Mouse (Mus musculus) liver, adult (tissue): ENCODE data around the gene Gba2.

Experiments
- GATA4 ChIP-seq: IDR thresholded peaks from 2 replicates; pipeline ENCODE4 v1.6.1; 2014; ENCODE audit warnings: mild to moderate bottlenecking, low read length; ENCODE audit not compliant: insufficient replicate concordance

Gba2 gene

DNA sequence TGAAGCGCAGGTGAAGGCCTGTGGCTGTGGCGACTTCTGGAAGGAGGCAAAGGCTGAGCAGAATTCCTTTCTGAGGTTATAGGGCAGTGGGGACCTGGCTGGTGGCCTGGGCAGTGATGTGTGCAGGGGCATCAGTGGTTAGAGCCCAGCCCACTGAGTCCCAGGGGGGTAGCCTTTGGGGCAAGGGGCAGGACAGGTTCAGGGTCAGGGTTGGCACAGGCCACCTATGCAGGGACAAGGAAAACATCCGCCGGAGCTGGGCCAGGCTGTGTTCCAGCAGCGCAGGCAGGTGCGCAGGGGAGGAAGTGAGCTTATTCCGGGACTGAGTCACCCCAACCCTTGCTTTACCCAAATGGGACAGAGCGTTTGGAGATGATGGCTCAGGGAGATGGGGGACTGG, 7.7 kb upstream of the Gba2 start:
- TF ChIP-seq GATA4 = no peak

GRCm38 (mm10) chr4:43585682-43586081, 7.0 kb upstream of the Gba2 start:
- no peak for TF ChIP-seq GATA4

DNA sequence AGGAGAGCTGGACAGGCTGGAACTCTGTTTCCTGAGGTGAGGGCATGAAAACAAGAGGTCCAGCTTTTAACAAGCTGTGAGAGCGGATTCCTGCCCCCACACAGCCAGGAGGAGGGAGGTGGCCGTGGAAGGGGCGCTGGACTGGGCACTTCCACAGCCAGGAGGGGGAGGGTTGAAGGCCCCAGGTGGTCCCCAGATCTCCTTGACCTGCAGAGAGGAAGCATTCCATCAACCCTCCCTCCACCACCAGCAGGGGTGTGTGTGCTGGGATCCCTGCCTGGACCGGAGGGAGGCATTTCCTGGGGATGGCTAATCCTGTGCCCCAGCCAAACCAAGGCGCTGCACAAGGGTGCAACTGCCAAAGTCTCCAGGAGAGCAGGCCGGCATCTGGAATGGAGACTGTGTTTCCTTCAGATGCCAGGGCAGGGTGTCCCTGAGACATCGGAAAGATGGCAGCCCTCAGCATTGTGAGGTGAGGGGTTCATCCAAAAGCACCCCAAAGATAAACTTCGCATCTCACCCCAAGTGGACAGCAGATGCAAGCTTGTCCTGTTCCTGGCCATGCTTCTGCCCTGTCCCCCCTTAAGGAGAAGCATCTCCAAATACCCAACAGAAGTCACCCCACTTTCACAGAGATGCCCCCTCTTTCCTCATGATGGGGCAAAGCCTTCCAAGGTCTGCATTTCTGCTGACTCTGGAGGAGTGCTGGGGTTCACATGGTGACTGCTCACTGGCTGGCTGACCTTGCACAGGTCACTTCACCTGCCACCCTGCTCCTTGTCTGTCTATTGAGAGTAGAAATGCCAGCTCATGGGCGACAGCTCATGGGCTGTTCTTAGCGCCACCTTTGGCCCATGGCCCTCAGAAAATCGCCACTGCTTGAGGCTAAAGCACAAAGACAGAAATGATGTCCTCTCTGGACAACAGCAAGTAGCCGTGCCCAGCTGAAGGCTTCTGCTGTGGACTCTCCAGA, 6.1 kb upstream of the Gba2 start, which contains the start of gene Msmp:
Gene Msmp, minus strand, starts transcription at position 51 of the 973 bp plus-strand sequence.
- TF ChIP-seq GATA4 = no peak

DNA sequence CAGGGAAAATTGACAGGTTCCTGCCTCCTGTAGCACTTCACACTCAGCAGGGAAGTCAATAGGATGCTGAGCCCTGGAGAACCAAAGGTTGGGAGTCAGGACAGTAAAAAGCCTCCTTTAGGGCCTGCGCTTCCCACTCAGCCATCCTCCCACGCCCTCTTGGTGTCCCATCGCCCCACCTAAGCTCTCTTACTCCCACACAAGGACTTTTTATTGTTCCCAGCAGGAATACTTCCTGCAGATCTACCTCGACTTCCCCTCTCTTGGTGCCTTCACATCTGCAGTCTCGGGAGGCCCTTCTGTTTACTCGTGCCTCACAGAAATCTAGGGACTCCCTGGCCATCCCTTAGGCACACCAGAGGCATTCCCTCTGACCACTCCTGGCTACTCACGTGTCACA, 4.7 kb upstream of the Gba2 start:
- no peak for TF ChIP-seq GATA4

GRCm38 (mm10) chr4:43582241-43582640, 3.6 kb upstream of the Gba2 start:
- no peak for TF ChIP-seq GATA4

GRCm38 (mm10) chr4:43581381-43581780, 2.7 kb upstream of the Gba2 start:
- no peak for TF ChIP-seq GATA4

GRCm38 (mm10) chr4:43580721-43581120, 2.0 kb upstream of the Gba2 start:
- TF ChIP-seq GATA4 = no peak

DNA sequence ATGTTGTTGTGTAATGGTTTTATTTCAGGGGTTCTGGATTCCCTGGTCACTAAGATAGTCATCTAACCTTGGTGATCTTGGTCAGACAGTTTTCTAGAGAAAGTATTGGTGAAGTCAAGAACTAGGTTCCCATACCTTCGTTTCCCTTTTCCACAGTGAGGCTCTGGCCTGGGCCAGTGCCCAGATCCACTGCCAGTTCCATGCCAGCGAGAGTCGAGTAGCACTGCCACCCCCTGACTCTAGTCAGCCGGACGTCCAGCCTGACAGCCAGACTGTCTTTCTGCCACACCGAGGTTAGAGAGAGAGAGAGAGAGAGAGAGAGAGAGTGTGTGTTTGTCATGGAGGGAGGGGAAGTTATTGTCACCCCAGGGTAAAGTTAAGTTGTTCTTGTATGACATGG, 1.1 kb upstream of the Gba2 start:
- no peak for TF ChIP-seq GATA4

DNA sequence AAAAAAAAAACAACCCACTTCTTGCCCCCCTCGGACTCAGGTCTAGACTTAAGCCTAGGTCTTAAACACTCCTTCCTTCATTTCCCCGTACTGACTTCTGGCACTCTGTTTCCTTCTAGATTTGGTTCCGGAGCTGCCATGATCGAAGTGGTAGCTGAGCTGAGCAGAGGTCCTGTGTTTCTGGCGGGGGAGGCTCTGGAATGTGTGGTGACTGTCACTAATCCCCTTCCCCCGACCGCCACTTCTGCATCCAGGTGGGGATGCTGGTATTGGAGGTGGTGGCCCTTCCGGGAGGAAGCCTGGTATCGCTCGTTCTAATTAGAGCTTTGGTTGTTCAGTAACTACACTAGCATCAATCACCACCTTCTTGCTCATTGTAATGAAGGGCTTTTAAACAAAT, 583 bp upstream of the Gba2 start:
- TF ChIP-seq GATA4 = no peak

- no peak for TF ChIP-seq GATA4
These were observed 1.3 kb downstream of the Gba2 start for GRCm38 (mm10) chr4:43577237-43577881.

- no peak for TF ChIP-seq GATA4
These were observed 3.3 kb downstream of the Gba2 start for GRCm38 (mm10) chr4:43575356-43575755.

GRCm38 (mm10) chr4:43573561-43573960, 5.1 kb downstream of the Gba2 start:
- TF ChIP-seq GATA4 = no peak

GRCm38 (mm10) chr4:43571395-43572045, 7.2 kb downstream of the Gba2 start:
- TF ChIP-seq GATA4 = no peak

GRCm38 (mm10) chr4:43567140-43567539, 11.5 kb downstream of the Gba2 start:
- no peak for TF ChIP-seq GATA4

DNA sequence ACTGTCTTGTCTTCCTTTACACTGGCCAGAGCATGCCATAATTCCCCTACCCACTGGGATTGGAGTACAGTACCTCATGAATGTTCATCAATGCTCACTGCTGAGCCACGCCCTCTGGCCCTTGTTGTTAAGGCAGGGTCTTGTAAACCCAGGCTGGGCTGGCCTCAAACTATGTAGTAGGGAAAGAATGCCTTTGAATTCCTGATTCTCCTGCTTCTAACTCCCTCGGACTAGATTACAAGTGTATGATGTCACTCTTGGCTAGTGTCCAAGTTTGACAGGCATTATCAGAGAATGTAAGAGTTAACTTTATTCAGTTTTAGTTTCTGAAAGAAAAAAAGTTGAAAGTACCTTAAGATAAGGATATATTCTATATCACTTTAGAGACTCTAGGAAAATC, 14.4 kb downstream of the Gba2 start:
- no peak for TF ChIP-seq GATA4

GRCm38 (mm10) chr4:43563601-43563875, 15.1 kb downstream of the Gba2 start:
- TF ChIP-seq GATA4 = no peak

DNA sequence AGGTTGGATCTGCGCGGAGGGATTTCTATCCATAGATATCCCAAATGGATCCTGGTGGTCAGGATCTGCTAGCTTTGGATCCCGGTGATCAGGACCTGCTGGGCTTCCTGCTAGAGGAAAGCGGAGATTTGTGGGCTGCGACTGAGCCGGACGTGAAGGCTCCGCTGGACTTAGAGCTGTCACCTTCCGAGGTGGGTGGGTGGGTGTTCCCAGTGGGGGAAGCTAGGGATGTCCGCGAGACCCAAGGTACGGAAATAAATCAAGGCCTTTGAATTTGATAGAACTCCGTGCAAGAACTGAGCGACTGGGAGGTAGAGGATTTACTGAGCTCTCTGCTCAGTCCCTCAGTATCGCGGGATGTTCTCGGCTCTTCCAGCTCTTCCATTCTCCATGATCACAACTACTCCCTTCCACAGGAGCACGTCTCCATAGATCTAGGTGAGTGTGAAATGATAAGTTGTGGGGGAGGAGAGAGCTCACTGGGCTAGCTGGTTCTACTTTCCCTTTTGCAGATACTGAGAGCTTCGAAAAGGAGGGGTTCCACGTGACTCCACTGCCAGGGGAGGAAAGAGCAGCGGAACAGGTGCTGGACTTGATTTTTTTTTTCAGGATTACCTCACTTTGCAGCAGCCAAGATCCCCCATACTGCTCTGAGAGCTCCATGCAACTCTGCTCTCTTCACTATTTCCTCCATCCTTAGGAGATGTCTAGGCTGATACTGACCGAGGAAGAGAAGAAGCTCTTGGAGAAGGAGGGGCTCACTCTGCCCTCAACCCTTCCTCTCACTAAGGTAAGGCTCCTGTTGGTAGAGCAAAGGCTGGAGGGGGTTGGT, 15.7 kb downstream of the Gba2 start:
- TF ChIP-seq GATA4 = no peak
